Mouse (Mus musculus) embryonic fibroblast, embryonic 13.5 days (primary cell): ENCODE results near the gene 4430402I18Rik.

Source experiments
- CTCF ChIP-seq: IDR thresholded peaks from 2 replicates; pipeline ENCODE4 v1.5.1; 2011; ENCODE audit warnings: mild to moderate bottlenecking, control low read depth, low read length, moderate library complexity, borderline replicate concordance; ENCODE audit not compliant: insufficient read depth
- POLR2A ChIP-seq: IDR thresholded peaks from 2 replicates; pipeline ENCODE4 v1.6.1; 2011; ENCODE audit warnings: low read depth, mild to moderate bottlenecking, control low read depth, low read length, moderate library complexity

GRCm38 (mm10) chr19:28879476-28879875, 88.1 kb downstream of the 4430402I18Rik start:
- TF ChIP-seq CTCF (no peak), POLR2A (no peak)
